Comparison of ENCODE assay signal across 13 mouse cellular contexts in genomic region chr6:52209685-52210046, GRCm38 (mm10). TPM values are rescaled to one million over a fixed set of nuclear protein-coding genes. Genes with fewer than 3 reads are reported as not detected.
DNase-seq lines count a peak whose midpoint lies in the region; ATAC-seq lines count a peak whose summit lies in the region.
"Had no signal": no experiment of that assay in that cellular context is flagged by ENCODE, and none has a peak within 500 bp of the region (broad histone marks: within the 10 kb centered on the region; RNA-seq: fewer than 3 reads in every experiment).

No protein-coding gene starts in this region.

- no peak overlapping the region for H3K9ac ChIP-seq in hindbrain, embryonic 16.5 days (ENCODE audit: low read depth, low read length)
- peak overlapping the region; percentile 75 for H3K9ac ChIP-seq in kidney, embryonic 16.5 days (replicated peaks; ENCODE audit: low read length)
- peak overlapping the region; percentile 100 for H3K9ac ChIP-seq in neural tube, embryonic 13.5 days
- H3K9ac ChIP-seq: liver, embryonic 13.5 days had no signal

- H3K27me3 ChIP-seq in hindbrain, embryonic 16.5 days (replicated peaks; ENCODE audit: control insufficient read depth, insufficient read depth, low read length), result peaks cover 61% of the 10 kb centered on the region
- H3K27me3 ChIP-seq in kidney, embryonic 16.5 days (ENCODE audit: insufficient read depth, low read length), result 0 out of 2 replicates have a peak, but pooled peaks cover 4% of the 10 kb centered on the region
- no peaks in the 10 kb centered on the region for H3K27me3 ChIP-seq in neural tube, embryonic 13.5 days

- 8% methylated on average over 12 of the region's 12 CpGs for WGBS in hindbrain, embryonic 16.5 days
- 6% methylated on average over 12 of the region's 12 CpGs for WGBS in kidney, embryonic 16.5 days
- WGBS in neural tube, embryonic 13.5 days, result under 1% methylated on average over 12 of the region's 12 CpGs

- no peaks in the 10 kb centered on the region for H3K9me3 ChIP-seq in hindbrain, embryonic 16.5 days (ENCODE audit: control insufficient read depth, low read length)
- H3K9me3 ChIP-seq in kidney, embryonic 16.5 days (ENCODE audit: low read length), result no peaks in the 10 kb centered on the region
- H3K9me3 ChIP-seq in neural tube, embryonic 13.5 days, result no peaks in the 10 kb centered on the region
- H3K9me3 ChIP-seq: liver, embryonic 13.5 days had no signal

- peak overlapping the region; percentile 52 for H3K4me2 ChIP-seq in hindbrain, embryonic 16.5 days (ENCODE audit: low read length)
- H3K4me2 ChIP-seq in kidney, embryonic 16.5 days (replicated peaks; ENCODE audit: low read depth, low read length), result peak overlapping the region; percentile 81
- H3K4me2 ChIP-seq in neural tube, embryonic 13.5 days, result peak overlapping the region; percentile 97

- no peak for ATAC-seq in hindbrain, embryonic 16.5 days
- ATAC-seq in kidney, embryonic 16.5 days (ENCODE audit: low FRiP score, low TSS enrichment), result no peak
- no peak for ATAC-seq in neural tube, embryonic 13.5 days (ENCODE audit: low read depth)
- ATAC-seq: forebrain, embryonic 16.5 days had no signal

- H3K4me3 ChIP-seq in hindbrain, embryonic 16.5 days (ENCODE audit: low read length), result peak overlapping the region; percentile 8; the same call in 1 of the 2 replicates
- H3K4me3 ChIP-seq in kidney, embryonic 16.5 days (ENCODE audit: low read length), result peak overlapping the region; percentile 80
- H3K4me3 ChIP-seq in neural tube, embryonic 13.5 days, result peak overlapping the region; percentile 96
- H3K4me3 ChIP-seq: heart, adult 2 months; liver, embryonic 13.5 days had no signal

- no peaks in the 10 kb centered on the region for H3K36me3 ChIP-seq in hindbrain, embryonic 16.5 days (ENCODE audit: control insufficient read depth, insufficient read depth, low read length)
- H3K36me3 ChIP-seq in kidney, embryonic 16.5 days (ENCODE audit: insufficient read depth, low read length), result peaks cover 8% of the 10 kb centered on the region; the same call in 1 of the 2 replicates
- peaks cover 21% of the 10 kb centered on the region for H3K36me3 ChIP-seq in neural tube, embryonic 13.5 days
- H3K36me3 ChIP-seq: liver, embryonic 13.5 days had no signal

- H3K4me1 ChIP-seq in hindbrain, embryonic 16.5 days (ENCODE audit: control insufficient read depth, insufficient read depth, low read depth, low read length), result no peaks in the 10 kb centered on the region; the same call in 1 of the 2 replicates
- H3K4me1 ChIP-seq in kidney, embryonic 16.5 days (ENCODE audit: insufficient read depth, low read length), result peaks cover 62% of the 10 kb centered on the region
- H3K4me1 ChIP-seq in neural tube, embryonic 13.5 days (replicated peaks), result peaks cover 76% of the 10 kb centered on the region

- no peak overlapping the region for H3K27ac ChIP-seq in hindbrain, embryonic 16.5 days (ENCODE audit: low read depth, low read length)
- H3K27ac ChIP-seq in kidney, embryonic 16.5 days (ENCODE audit: low read length), result peak overlapping the region; percentile 84
- H3K27ac ChIP-seq in neural tube, embryonic 13.5 days (replicated peaks), result peak overlapping the region; percentile 100
- H3K27ac ChIP-seq: heart, adult 2 months; liver, embryonic 13.5 days had no signal

- DNase-seq in kidney, adult 9 months, result peak; percentile 37
- no peak for DNase-seq in kidney, adult 11 months
- no peak for DNase-seq in thymus, adult 18-20 months
- no peak for DNase-seq in right cerebral cortex, adult 18-20 months
- no peak for DNase-seq in heart, adult 9 months (ENCODE audit: low spot score in 2 of 2)
- DNase-seq: liver, embryonic 13.5 days; midbrain, embryonic 14.5 days had no signal

RNA-seq across cellular contexts. Expression of gene Hoxa6, which starts 1.1 kb away (rescaled TPM):
- polyA plus RNA-seq in hindbrain, embryonic 16.5 days (2015; fragmentation: Nextera tagmentation; extraction: Ambion mirVana), result 9.4 and 9.9 TPM in 2 replicates
- 2.9 and 3.8 TPM in 2 replicates for polyA plus RNA-seq in kidney, embryonic 16.5 days (2015; fragmentation: Nextera tagmentation; extraction: Ambion mirVana)
- 20.3 and 25.8 TPM in 2 replicates for polyA plus RNA-seq in neural tube, embryonic 13.5 days (2015; fragmentation: Nextera tagmentation; extraction: Ambion mirVana)
- polyA plus RNA-seq: embryonic facial prominence, embryonic 14.5 days; forebrain, embryonic 16.5 days; heart, adult 2 months; liver, embryonic 13.5 days; midbrain, embryonic 14.5 days had no signal

RNA-seq across cellular contexts. Expression of gene Hoxa3, which starts 3.5 kb away (rescaled TPM):
- polyA plus RNA-seq in hindbrain, embryonic 16.5 days (2015; fragmentation: Nextera tagmentation; extraction: Ambion mirVana), result 12.9 and 13.9 TPM in 2 replicates
- 8.2 and 10.8 TPM in 2 replicates for polyA plus RNA-seq in kidney, embryonic 16.5 days (2015; fragmentation: Nextera tagmentation; extraction: Ambion mirVana)
- polyA plus RNA-seq in neural tube, embryonic 13.5 days (2015; fragmentation: Nextera tagmentation; extraction: Ambion mirVana), result 13.9 and 16.4 TPM in 2 replicates
- polyA plus RNA-seq: forebrain, embryonic 16.5 days; midbrain, embryonic 14.5 days had no signal

RNA-seq across cellular contexts. Expression of gene Gm28308, which starts 3.5 kb away (rescaled TPM):
- not detected in 2 replicates for polyA plus RNA-seq in hindbrain, embryonic 16.5 days (2015; fragmentation: Nextera tagmentation; extraction: Ambion mirVana)
- polyA plus RNA-seq in kidney, embryonic 16.5 days (2015; fragmentation: Nextera tagmentation; extraction: Ambion mirVana), result not detected in 2 replicates
- polyA plus RNA-seq in neural tube, embryonic 13.5 days (2015; fragmentation: Nextera tagmentation; extraction: Ambion mirVana), result not detected in 2 replicates
- polyA plus RNA-seq: embryonic facial prominence, embryonic 14.5 days; forebrain, embryonic 16.5 days; heart, adult 2 months; liver, embryonic 13.5 days; midbrain, embryonic 14.5 days had no signal

RNA-seq across cellular contexts. Expression of gene Hoxa5, which starts 5.3 kb away (rescaled TPM):
- polyA plus RNA-seq in hindbrain, embryonic 16.5 days (2015; fragmentation: Nextera tagmentation; extraction: Ambion mirVana), result 85.9 and 106 TPM in 2 replicates
- 9.0 and 9.5 TPM in 2 replicates for polyA plus RNA-seq in kidney, embryonic 16.5 days (2015; fragmentation: Nextera tagmentation; extraction: Ambion mirVana)
- 44.7 and 66.8 TPM in 2 replicates for polyA plus RNA-seq in neural tube, embryonic 13.5 days (2015; fragmentation: Nextera tagmentation; extraction: Ambion mirVana)
- polyA plus RNA-seq: forebrain, embryonic 16.5 days; midbrain, embryonic 14.5 days had no signal

RNA-seq across cellular contexts. Expression of gene Hoxa7, which starts 12.0 kb away (rescaled TPM):
- polyA plus RNA-seq in hindbrain, embryonic 16.5 days (2015; fragmentation: Nextera tagmentation; extraction: Ambion mirVana), result 9.0 and 21.1 TPM in 2 replicates
- 25.7 and 27.5 TPM in 2 replicates for polyA plus RNA-seq in kidney, embryonic 16.5 days (2015; fragmentation: Nextera tagmentation; extraction: Ambion mirVana)
- polyA plus RNA-seq in neural tube, embryonic 13.5 days (2015; fragmentation: Nextera tagmentation; extraction: Ambion mirVana), result 117 and 125 TPM in 2 replicates
- polyA plus RNA-seq: forebrain, embryonic 16.5 days; midbrain, embryonic 14.5 days had no signal

Comparison
In these comparisons a context has a peak if more than half of its experiments do, and no peak if none do; other contexts are left out.
1. H3K4me3 ChIP-seq: peak in every context shown above with its lines; median percentile 96 in neural tube, embryonic 13.5 days; 80 in kidney, embryonic 16.5 days; 8 in hindbrain, embryonic 16.5 days.